10 mouse cellular contexts compared by ENCODE assay signal in genomic region chr1:133296376-133296775, GRCm38 (mm10). TPM values are rescaled to one million over a fixed set of nuclear protein-coding genes. Genes with fewer than 3 reads are reported as not detected.
DNase-seq lines count a peak whose midpoint lies in the region; TF ChIP-seq lines count a peak whose summit lies in the region.
"Had no signal": no experiment of that assay in that cellular context is flagged by ENCODE, and none has a peak within 500 bp of the region (broad histone marks: within the 10 kb centered on the region; RNA-seq: fewer than 3 reads in every experiment).

No protein-coding gene starts in this region.

- TF ChIP-seq POLR2A in small intestine, adult 2 months (IDR thresholded peaks at IDR 0.05; ENCODE audit: low read depth, low read length) = no peak
- TF ChIP-seq POLR2A in kidney, adult 2 months (IDR thresholded peaks at IDR 0.05; ENCODE audit: low read depth, low read length) = no peak

- no peak for TF ChIP-seq CTCF in small intestine, adult 2 months (IDR thresholded peaks at IDR 0.05; ENCODE audit: extremely low read depth, insufficient read length, insufficient replicate concordance, low read depth, low read length)
- TF ChIP-seq CTCF in kidney, adult 2 months (conservative IDR thresholded peaks at IDR 0.05; ENCODE audit: insufficient read depth, insufficient read length, low read depth, low read length) = no peak

- peaks cover 65% of the 10 kb centered on the region for H3K36me3 ChIP-seq in small intestine, adult 2 months (ENCODE audit: control insufficient read depth, insufficient read depth, low read length)
- peaks cover 80% of the 10 kb centered on the region for H3K36me3 ChIP-seq in forebrain, embryonic 10.5 days (replicated peaks)
- peaks cover 1% of the 10 kb centered on the region; the same call in 1 of the 2 replicates for H3K36me3 ChIP-seq in kidney, adult 2 months (ENCODE audit: control insufficient read depth, insufficient read depth, low read length)

- DNase-seq in left cerebral cortex, postnatal 4 days = peak; percentile 90
- no peak for DNase-seq in left cerebral cortex, adult 9 months (ENCODE audit: low spot score in 2 of 2)
- peak; percentile 81 to 85 for DNase-seq in cerebellum, postnatal 25 days
- DNase-seq in heart, postnatal 14 days = peak; percentile 61 to 81
- no peak for DNase-seq in natural killer cell, adult 2 months (ENCODE audit: low spot score in 2 of 2)
- no peak for DNase-seq in forebrain, embryonic 10.5 days (ENCODE audit: extremely low spot score, low spot score)
- no peak for DNase-seq in kidney, adult 2 months

- intact Hi-C loops in left cerebral cortex, postnatal 4 days (cut with DNase I) = no loop called here
- intact Hi-C loops in heart, postnatal 14 days (cut with DNase I) = no loop called here

- peaks cover 20% of the 10 kb centered on the region for H3K4me1 ChIP-seq in small intestine, adult 2 months (ENCODE audit: control insufficient read depth, insufficient read depth, insufficient read length, low read length)
- H3K4me1 ChIP-seq in forebrain, embryonic 10.5 days = peaks cover 38% of the 10 kb centered on the region
- H3K4me1 ChIP-seq in kidney, adult 2 months (ENCODE audit: control insufficient read depth, insufficient read depth, low read length) = no peaks in the 10 kb centered on the region

- H3K4me3 ChIP-seq in small intestine, adult 2 months (ENCODE audit: low read depth, low read length) = no peak overlapping the region
- H3K4me3 ChIP-seq in forebrain, embryonic 10.5 days = no peak overlapping the region
- no peak overlapping the region for H3K4me3 ChIP-seq in kidney, adult 2 months (ENCODE audit: insufficient read depth, low read depth, low read length)

- WGBS in small intestine, adult 2 months = 53% methylated on average over 9 of the region's 9 CpGs
- WGBS in forebrain, embryonic 10.5 days = 95% methylated on average over 9 of the region's 9 CpGs
- 70% methylated on average over 9 of the region's 9 CpGs for WGBS in kidney, adult 2 months

- no peaks in the 10 kb centered on the region for H3K27me3 ChIP-seq in small intestine, adult 2 months (ENCODE audit: control insufficient read depth, insufficient read depth, low read length)
- H3K27me3 ChIP-seq in forebrain, embryonic 10.5 days (ENCODE audit: poor library complexity, severe bottlenecking) = peaks cover 52% of the 10 kb centered on the region
- no peaks in the 10 kb centered on the region for H3K27me3 ChIP-seq in kidney, adult 2 months (replicated peaks; ENCODE audit: control insufficient read depth, insufficient read depth, low read length)

- no peaks in the 10 kb centered on the region for H3K9me3 ChIP-seq in forebrain, embryonic 10.5 days

- H3K27ac ChIP-seq in small intestine, adult 2 months (ENCODE audit: insufficient read depth, low read depth, low read length) = peak overlapping the region; percentile 8; the same call in 1 of the 2 replicates
- H3K27ac ChIP-seq in forebrain, embryonic 10.5 days = no peak overlapping the region
- no peak overlapping the region for H3K27ac ChIP-seq in kidney, adult 2 months (ENCODE audit: insufficient read depth, low read depth, low read length)

RNA-seq across cellular contexts. Expression of gene Golt1a, which starts 13.2 kb away (rescaled TPM):
- under 1 TPM in 1 of 2 experiments, not detected in 1; 0.78 TPM for total RNA-seq in left cerebral cortex, postnatal 4 days (2021)
- total RNA-seq in heart, postnatal 14 days (2021) = not detected
- polyA plus RNA-seq in small intestine, adult 2 months (2012; rRNA removed) = 25.1 and 48.9 TPM in 2 replicates
- not detected in 2 replicates for polyA plus RNA-seq in forebrain, embryonic 10.5 days (2016; fragmentation: Nextera tagmentation; extraction: Ambion mirVana)
- 18.1 and 18.9 TPM in 2 replicates for polyA plus RNA-seq in kidney, adult 2 months (2012; rRNA removed)
- total RNA-seq: gastrocnemius, postnatal 36 days had no signal

RNA-seq across cellular contexts. Expression of gene Kiss1, which starts 25.3 kb away (rescaled TPM):
- not detected for total RNA-seq in left cerebral cortex, postnatal 4 days (2021)
- not detected for total RNA-seq in heart, postnatal 14 days (2021)
- polyA plus RNA-seq in small intestine, adult 2 months (2012; rRNA removed) = not detected in 2 replicates
- not detected in 2 replicates for polyA plus RNA-seq in forebrain, embryonic 10.5 days (2016; fragmentation: Nextera tagmentation; extraction: Ambion mirVana)
- not detected in 2 replicates for polyA plus RNA-seq in kidney, adult 2 months (2012; rRNA removed)
- total RNA-seq: gastrocnemius, postnatal 36 days; left cerebral cortex, adult 18-20 months had no signal

RNA-seq across cellular contexts. Expression of gene Ren1, which starts 53.9 kb away (rescaled TPM):
- not detected for total RNA-seq in left cerebral cortex, postnatal 4 days (2021)
- under 1 TPM in 1 of 2 experiments, not detected in 1; 0.24 TPM for total RNA-seq in heart, postnatal 14 days (2021)
- polyA plus RNA-seq in small intestine, adult 2 months (2012; rRNA removed) = 0.25 and 3.3 TPM in 2 replicates
- not detected in 2 replicates for polyA plus RNA-seq in forebrain, embryonic 10.5 days (2016; fragmentation: Nextera tagmentation; extraction: Ambion mirVana)
- polyA plus RNA-seq in kidney, adult 2 months (2012; rRNA removed) = 187 and 262 TPM in 2 replicates
- total RNA-seq: gastrocnemius, postnatal 36 days; left cerebral cortex, adult 18-20 months had no signal

Comparison
In these comparisons a context has a peak if more than half of its experiments do, and no peak if none do; other contexts are left out.
1. DNase-seq: peak in left cerebral cortex, postnatal 4 days (single experiment), cerebellum, postnatal 25 days (2 of 2) and heart, postnatal 14 days (2 of 2); none in left cerebral cortex, adult 9 months (0 of 2), natural killer cell, adult 2 months (0 of 2), forebrain, embryonic 10.5 days (single experiment) and kidney, adult 2 months (single experiment).
2. RNA of gene Golt1a, which starts 13.2 kb away (polyA plus RNA-seq): 25.1 to 48.9 TPM in small intestine, adult 2 months and 18.1 to 18.9 TPM in kidney, adult 2 months; not detected in forebrain, embryonic 10.5 days; every median in the first group is over 10 times any median in the second.
3. RNA of gene Ren1, which starts 53.9 kb away (polyA plus RNA-seq): 187 to 262 TPM in kidney, adult 2 months; 0.25 to 3.3 TPM in small intestine, adult 2 months and not detected in forebrain, embryonic 10.5 days; every median in the first group is over 10 times any median in the second.